Mouse (Mus musculus) thymus, adult 2 months (tissue): Measurements from ENCODE around the gene Bub1b.

Experiments
- CTCF ChIP-seq: fragments of 200-500 bp; IDR thresholded peaks from 2 replicates; pipeline ENCODE4 v1.5.1; 2012; ENCODE audit warnings: mild to moderate bottlenecking, control low read depth, low read length, moderate library complexity, borderline replicate concordance; ENCODE audit not compliant: control insufficient read depth, poor library complexity, insufficient read depth; ENCODE audit errors: extremely low read depth
- POLR2A ChIP-seq: fragments of 200-500 bp; IDR thresholded peaks from 2 replicates; pipeline ENCODE4 v1.6.1; 2012; ENCODE audit warnings: mild to moderate bottlenecking, low read length, control low read depth, moderate library complexity; ENCODE audit not compliant: control insufficient read depth, poor library complexity, insufficient read depth; ENCODE audit errors: extremely low read depth

DNA sequence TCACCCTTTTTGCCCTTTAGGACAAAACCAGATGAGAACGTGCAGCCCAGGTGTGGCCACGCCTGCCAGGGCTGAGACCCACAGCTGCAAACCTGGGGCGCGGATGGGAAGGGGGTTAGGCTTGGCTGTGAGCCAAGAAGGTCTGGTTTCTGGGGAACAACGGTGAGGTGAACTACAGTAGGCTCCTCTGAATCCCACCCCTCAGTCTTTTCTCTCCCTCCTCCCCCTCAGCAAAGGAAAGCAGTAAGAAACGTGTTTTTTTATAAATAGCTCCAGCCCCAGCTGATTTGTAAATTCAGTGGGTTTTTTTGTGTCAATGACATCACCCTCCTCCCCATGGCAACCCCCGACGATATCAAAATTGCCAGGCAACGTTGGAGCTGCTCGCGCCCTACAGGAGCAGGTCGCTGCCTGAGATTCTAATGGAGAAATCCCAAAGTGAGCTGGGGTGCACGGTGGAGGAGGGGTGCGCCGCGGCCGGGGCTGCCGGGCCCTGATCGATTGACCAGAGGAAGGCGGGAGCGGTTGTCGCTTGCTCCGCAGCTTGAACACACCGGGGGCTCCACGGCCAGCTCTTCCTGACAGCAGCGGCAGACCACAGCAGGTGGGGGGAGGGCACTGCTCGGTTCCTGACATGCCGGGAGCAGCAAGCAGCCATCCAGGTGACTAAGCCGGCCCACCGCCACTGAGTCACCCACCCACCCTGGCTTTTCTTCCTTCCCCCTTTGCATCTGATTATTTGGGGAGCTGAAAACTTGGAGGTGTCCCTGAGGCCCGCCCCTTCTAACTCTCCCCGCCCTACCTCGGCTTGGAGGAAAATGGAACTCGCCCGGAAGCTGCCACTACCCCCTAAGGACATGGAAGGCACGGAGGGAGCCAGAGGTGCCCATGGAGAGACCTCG is 65.1 kb downstream of the Bub1b start, which contains the start of gene Pak6:
- TF ChIP-seq POLR2A = no peak
- TF ChIP-seq CTCF = no peak
